Mouse (Mus musculus): ENCODE results near the gene Mctp2.
"Not testable (repeated sequence)": the region's sequence is repeated elsewhere in the genome, so short reads cannot be mapped to it uniquely, and the experiment has no call there.

Mctp2 gene

DNA sequence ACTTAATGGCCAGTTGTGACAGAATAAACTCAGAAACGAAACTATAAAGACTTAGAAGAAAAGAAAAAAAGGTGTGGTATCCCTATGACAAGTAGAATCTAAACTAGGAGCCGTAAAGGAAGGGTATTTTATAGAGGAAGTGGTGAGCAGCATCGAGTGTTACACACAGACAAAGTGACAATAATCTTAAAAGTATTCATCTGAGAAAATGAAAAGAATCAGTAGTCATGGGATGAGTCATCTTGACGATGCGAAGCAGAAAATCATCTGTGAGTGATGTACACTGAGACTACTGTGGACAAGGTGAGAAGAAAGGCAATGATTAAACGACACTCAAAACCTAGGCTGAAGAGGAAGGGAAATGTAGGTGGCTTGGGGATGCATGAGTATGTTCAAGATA, 36.4 kb downstream of the Mctp2 start:
- no peak for DNase-seq

DNA sequence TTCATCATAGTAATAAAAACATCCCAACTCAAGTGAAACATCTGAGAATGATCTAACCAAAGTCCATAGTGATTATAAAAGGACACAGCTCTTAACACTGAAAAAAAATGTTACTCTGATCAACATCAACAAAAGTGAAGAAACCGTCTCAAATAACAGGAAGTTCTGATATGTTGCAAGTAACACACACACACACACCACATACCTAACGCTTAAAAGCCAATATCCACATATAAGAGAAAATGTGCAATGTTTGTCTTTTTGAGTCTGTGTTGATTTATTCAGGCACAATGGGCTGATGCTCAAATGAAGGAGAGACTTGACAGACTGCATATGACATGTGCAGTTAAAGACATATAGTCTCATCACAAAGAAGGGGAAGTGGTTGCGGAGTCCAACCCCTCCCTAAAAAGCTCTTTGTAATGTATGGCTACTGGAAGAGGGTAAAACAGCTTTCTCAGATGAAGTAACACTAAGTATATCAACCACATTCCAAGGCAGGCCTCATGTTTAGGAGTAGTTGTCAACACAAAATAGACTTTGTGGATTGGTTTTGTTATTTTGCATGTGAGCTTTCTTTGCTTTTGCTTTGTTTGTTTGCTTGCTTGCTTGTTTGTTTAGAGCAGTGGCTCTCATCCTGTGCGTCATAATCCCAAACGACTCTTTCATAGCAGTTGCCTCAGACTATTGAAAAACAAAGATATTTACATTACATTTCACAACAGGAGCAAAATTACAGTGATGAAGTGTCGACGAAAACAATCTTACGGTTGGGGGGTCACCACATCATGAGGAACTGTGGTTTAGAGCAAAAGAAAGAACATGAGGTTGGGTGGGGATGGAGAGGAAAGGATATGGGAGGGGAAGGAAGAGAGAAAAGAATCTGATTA, 45.4 kb downstream of the Mctp2 start:
- DNase-seq: no peak

DNA sequence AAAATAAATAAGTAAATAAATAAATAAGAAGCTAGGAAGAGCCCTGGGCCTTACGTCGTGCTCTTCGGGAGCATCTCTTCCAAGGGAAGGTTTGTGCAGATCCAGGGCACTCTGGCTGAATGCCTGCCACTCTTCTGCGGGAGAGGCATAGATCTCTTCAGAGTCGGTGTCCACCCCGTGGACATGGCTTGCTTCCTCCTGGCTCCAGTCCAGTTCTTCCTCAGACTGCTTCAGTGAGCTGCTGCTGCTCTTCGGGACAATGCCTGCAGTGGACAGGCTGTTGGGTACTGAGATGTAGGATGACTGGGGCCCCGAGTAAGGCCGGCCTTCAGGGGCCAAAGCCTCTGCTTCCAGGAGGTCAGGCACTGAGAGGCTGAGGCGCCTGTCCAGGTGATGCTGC, 47.4 kb downstream of the Mctp2 start:
- no peak for DNase-seq

DNA sequence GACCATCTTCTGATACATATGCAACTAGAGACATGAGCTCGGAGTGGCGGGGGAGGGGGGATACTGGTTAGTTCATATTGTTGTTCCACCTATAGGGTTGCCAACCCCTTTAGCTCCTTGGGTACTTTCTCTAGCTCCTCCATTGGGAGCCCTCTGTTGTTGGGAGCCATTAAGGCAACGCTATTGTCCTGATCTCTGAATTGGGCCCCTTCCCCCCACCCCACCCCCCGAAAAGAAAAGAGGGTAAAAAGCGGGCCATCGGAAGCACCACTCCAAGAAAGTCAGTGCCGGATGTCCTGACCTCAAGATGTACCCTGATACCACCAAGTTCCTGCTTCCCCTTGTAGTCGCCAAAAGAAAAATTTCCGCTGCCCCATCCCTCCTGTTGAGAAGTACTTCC, 56.1 kb downstream of the Mctp2 start:
- not testable (repeated sequence) for DNase-seq

DNA sequence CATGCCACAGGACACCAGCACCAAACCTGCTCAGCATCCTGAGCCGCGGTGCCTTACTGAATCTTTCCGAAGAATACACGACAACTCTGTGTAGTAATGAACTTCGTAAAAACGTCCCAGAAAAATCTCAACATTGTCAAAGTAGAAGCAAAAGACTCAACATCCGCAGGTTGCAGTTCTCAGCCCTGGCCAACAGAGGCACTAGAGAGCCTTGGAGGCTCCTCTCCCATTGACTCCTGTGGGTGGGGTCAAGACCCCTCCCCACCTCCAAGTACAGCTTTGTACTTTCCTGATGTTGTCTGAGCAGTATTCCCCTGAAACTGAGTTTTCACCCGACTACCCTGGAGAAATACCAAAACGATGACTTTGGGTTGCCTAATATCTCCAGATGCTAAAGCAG, 65.1 kb downstream of the Mctp2 start:
- DNase-seq: no peak

DNA sequence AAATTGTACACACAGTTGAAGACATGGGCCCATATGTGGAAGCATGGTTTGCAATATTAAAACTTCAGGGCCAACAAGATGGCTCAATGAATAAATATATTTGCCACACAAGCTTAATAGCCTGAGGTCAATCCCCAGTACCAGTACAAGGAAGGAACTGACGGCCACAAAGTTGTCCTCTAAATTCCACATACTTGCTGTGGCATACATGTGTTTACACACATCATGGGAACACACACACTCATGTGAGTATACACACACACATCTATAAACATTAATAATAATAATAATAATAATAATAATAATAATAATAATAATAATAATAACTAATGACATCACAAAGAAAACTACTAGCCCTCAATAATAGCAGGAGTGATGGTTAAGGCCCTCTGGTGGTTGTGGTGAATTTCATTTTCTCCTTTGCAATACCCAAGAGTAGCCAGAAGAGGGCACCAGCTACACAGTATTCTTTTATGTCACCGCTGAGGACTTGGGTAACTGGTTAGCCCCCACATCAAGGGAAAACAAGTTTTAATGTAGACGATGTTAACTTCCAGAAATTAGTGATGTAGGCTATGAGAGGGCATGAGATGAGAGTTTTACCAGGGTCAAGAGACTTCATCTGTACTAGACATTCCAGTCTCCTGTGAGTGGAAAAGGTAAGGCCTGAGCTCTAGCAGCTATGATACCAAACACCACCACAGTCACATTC, 66.5 kb downstream of the Mctp2 start:
- DNase-seq: peak; percentile 15

DNA sequence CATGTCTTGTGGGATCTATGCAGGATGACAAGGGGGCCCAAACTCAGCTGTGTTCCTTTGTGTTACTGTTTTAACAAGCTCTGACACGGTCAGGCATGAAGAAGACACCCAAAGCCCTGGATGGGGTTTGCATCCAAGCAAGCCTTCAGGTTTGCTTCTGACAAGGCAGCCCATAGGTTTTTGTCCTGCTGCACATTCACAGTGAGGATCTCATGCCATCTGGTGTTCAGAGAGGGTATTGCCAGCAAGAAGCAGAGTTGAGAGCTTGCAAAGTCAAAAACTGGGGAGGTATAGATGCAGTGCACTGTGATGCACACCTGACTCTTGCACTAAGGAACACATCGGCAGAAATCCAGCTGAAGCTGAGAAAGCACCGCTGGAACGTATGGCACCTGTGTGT, 67.8 kb downstream of the Mctp2 start:
- peak; percentile 74 for DNase-seq

DNA sequence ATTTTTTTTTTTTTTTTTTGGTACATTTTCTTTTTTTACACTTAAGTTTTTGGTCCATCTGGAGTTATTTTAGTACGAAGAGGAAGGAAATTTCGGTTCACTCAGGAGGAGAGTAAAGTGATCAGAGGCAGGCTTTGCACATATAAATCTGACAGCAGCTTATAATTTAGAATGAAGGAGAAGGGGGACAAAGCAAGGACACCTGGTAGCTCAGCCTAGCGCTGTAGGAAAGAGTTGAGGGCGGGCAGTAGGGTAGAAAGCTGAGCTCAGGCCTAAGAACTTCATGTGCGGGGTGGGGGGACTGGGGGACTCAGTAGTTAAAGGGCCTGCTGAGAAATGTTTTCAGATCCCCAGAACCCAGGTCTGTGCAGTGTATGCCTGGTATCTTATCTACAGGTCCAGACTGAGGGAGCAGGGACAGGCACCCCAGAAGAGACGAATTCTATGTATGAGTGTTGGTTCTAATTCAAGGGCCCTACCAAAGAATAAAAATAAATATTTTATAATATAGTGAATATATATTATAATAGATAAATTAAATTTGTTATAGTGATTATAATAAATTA, 71.9 kb downstream of the Mctp2 start:
- no peak for DNase-seq

DNA sequence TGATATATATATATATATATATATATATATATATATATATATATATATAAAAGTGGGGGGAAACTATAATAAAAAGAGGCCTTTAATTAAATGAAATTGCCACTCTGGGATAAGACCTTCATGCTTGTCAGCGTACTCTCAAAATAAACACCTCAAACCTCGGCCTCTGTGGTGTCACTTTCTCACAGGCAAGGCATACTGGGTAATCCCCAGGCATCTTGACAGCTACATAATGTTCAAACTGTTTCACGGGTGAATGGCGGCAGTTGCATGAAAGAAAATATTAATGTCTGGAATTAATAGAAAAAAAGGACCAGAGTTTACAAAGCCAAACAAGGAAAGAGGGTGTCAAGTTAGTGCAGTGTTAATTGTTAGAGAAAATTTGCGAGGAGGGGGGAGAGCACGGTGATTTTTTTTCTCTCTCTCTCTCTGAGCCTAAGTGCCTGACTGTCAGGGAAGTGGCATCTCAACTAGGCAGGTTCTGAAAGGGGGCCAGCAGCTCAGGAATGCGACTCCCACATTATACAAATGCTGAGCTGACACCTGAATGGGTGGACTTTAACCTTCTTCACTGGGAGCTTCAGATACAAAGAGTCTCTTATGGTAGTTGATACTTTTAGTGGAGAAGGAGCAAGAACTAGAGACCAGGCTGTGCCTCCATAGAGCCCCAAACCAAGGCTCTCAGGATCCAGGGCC, 75.1 kb downstream of the Mctp2 start:
- no peak for DNase-seq

DNA sequence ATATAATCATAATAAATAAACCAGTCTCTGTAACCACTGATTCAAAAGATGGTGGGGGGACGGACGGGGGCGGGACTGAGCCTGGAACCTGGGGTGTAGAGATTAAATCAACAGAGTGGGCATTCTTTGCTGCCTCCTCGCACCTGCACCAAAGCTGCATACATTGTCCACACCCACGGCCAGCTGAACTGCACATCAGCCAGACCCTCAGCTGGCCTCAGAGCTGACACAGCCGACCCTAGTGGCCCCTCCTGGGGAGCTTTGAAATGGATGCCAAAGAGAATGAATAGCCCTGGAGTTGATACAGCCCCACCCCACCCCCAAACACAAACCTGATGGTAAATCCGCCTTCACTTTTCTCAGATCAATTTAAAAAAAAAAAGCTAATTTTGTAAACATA, 76.5 kb downstream of the Mctp2 start:
- no peak for DNase-seq

DNA sequence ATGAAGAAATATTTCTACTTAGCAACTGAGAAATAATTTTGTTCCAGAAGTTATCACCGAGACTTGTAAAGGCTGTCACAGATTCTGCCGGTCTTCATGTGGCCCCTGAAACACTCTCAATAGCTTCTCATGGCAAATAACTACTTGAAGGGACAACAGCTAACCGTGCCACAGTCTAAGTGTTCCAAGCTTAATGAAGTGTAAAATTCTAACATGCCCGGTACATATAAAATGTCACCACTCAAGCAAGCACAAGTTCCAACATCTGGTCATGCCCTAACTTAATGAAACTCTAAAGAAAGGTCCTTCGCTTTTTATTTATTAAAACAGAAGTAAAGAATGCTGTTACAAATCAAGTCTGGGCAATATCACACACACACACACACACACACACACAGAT, 82.8 kb downstream of the Mctp2 start:
- no peak for DNase-seq

DNA sequence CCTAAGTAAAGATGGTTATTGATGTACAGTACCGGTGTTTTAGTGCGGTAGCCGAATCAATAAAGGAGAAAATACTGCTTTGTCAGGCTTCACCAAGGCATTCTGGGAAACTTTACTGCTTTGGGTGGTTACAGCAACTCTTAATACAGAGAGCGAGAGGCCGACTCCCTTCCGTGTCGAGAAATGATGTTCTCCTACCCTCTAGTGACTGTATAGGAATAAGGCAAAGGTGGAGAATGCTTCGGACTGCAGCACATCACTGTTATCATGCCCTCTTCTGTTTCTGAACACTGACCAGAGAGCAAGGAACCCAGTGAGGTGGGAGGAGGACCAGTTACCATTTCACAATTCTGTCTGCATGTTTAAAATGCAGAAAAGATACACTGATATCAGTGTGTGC, 83.9 kb downstream of the Mctp2 start:
- no peak for DNase-seq

DNA sequence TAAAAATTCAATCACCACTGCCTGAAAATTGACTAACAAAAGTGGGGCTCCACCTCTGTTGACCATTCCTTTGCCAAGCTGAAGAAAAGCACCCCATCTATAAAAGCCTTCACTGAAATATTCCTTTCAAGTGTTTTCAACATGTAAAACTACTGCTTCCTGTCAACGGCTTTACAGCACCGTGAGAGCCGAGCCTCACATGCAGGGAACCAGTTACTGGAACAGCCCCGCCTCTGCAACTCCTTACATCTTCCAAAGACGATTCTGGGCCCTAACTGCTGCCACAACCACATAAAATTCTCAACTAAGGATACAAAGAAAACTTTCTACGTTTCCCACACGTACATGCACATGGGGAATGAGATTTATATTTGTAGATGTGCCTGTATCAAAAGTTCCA, 88.4 kb downstream of the Mctp2 start:
- DNase-seq: no peak

DNA sequence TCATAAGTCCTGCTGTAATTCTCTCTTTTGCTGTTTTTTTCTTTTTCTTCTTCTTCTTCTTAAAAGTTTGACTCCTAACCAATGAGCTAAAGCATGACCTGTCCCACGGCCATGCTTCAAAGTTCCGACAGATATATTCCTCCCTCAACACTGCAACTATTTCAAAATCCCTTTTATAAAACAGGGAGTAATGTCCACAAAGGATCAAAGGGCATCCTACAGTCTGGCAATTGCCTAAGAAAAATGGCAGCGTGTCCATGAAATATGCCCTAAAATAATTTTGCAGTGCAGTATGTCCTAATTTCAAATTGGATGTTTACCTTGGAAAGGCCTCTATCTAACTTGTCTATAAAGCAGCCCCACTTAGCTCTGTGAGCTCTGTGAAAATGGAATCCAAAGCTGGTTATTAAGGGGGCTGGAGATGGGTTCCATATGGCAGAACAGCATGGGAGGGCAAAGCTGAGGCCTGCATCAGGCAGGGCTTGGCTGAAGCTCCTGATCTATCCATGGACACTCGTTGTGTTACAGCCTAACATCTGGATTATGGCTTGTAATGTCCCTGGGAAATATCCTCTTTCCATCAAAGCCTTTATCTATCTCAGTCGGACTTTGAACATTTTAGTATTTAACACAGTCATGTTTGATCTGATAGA, 90.7 kb downstream of the Mctp2 start:
- no peak for DNase-seq

DNA sequence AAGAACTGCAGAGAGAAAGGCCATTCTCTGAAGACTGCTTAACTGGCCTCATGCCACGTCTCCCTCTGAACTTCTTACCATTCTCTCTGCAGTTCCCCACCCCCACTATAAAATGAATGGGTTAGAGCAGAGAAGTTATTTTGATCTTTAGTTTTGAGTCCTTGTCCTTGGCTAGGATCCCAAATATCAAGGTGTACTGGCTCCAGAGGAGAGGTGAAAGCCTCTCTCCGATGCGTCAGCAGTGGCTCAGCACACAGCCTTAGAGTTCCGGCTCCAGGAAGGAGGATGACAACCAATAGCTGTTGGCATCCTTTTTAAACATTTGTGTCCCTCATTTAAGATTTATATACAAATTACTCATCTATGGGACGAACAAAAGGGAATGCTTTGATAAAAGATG, 96.2 kb downstream of the Mctp2 start:
- no peak for DNase-seq

DNA sequence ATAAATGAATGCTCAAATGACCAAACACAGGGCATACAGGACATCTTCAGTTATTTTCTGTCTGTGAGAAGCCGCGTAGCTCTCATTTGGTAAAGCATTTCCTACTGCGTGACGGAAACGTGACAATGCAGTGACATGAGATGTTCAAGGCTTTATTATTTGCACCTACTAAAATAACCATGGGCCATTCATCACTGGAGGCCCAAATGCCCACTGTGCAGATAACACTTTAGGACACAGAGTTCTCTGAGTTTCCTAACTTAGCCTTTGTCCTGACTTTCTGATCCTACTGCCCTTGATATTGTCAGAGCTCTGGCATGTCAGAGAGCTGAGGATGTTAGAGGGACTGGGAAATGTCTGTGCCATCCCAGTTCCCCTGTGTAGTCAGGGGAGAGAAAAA, 97.1 kb downstream of the Mctp2 start:
- DNase-seq: peak; percentile 21

DNA sequence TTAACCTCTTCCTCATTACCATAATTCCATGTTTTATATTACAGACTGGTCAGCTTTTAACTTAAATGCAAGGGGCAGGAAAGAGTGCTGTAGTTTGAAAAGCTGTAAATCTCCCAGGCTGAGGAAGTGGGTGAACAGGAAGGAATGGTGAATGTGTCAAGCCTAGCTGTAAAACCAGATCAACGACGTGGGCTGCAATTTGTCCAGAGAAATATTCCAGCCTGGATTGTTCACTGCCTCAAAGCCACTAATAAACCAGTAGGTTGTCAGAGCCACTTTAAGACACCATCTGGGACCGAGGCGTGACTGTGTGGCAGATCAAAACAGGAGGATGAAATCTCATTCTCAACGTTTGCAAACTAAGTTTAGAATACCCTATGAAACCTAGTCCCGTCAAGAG, 99.6 kb downstream of the Mctp2 start:
- no peak for DNase-seq

DNA sequence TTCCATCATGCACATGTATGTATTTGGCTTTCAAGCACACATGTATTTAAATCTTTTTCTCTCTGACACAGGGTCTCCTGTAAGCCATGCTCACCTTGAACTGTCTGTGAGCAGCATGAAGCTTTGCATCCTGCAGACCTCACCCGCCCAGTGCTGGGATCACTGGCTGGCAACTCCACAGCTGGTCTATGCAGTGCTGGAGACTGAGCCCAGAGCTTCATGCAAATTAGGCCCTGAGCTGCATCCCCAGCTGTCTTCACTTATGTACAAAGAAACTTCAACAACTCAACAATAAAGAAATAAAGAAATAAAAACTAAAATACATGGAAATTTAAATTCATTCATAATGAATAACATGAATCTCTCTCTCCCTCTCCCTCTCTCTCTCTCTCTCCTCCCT, 110.7 kb downstream of the Mctp2 start:
- no peak for DNase-seq

DNA sequence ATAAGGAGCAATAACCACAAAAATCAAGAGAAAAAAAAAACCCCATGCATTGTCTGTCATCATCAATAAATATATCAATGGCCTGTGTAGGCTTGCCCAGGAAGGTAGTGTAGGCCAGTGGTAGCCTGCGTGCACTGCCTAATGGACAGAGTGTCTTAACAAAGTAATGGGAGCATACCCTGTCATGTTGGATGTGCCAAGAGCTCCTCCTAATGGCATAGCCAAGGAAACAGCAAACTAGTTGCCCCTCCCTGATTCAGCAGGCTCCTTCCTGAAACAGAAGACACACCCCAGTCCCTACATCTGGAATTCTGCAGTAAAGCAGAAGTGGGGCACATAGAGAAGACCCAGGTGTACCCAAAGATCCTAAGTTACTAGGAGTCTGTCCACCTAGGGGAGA, 113.1 kb downstream of the Mctp2 start:
- no peak for DNase-seq

DNA sequence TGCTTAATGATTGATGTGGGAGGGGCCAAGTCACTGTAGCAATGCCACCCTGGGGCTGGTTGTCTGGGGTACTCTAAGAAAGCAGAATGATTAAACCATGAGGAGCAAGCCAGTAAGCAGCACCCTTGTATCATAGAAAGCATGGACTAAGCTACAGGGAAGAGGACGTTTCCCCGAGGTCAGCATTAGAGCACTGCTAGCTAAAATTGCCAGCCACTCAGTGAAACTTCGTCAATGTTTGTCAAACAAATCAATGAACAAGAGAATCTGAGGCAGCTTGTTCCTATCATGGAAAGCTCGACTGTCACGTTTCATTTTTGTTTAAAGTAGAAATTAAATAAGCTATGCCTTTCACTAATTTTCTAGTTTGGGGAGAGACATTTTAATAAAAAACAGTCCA, 124.8 kb downstream of the Mctp2 start:
- DNase-seq: no peak

DNA sequence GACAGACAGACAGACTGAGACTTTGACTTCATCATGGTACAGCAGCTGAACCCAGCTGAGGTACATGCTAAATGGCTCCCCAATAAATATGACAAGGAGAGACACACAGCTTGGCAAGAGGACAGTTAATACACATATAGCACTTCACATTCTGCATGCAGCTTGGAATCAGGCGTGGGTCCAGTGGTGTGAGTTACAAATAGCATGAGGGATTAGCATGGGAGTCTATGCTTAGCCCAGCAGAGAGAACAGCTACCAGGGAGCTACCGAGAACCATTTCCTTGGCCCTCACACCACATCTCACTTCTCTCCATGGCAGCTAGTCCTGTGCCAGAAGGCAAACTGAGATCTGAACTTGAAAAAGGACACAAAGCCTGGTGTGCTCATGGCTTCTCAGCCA, 137.1 kb downstream of the Mctp2 start:
- DNase-seq: no peak

DNA sequence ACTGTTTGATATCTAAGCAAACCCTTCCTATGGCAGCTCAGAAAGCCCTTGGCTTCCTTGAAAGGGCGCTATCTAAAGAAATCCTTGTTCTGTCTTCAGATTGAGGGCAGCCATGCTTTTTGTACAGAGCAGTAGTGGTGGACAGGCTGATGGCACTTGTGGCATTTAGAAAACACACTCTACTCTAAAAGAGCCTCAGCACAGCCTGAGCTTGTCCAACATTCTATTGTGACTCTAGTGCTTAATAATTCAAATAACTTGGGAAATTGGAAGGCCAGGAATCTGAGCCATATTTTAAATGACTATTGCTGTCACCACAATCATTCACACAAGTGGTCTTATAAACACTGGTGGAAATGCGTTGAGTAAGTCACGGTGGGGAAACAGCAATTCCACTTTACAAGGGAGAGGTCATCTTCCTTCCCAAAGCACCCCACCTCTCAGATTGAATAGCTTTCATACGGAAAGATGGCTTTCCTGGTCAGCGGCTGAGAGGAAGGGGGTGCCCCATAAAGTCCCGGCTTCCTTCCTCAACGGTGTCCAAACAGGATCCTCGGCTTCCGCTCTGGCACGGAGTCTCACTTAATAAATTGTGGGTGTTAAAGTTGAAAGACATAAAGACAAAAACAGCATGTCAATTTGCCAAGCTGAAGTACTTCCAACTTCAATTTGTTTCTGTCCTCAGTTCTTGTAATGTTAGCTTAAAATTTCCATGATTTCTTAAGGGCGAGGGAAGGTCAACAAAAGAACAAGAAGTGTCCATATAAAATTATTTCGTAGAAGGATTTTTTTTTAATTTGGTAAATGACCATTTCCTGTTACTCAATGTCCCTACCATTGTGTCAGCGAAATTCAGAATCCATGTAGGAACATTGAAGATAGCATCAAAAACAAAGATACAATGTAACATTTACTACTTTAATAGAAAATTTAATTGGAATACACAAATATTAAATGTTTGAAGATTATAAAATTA, 140.4 kb downstream of the Mctp2 start:
- peak; percentile 69 for DNase-seq

Data from kidney, adult 18-20 months (tissue).